Mouse (Mus musculus): Measurements from ENCODE around the gene Nck2. TPM values are rescaled to one million over a fixed set of nuclear protein-coding genes. Genes with fewer than 3 reads are reported as not detected.
A peak's percentile ranks its signal among the peaks of the same experiment; 100 is the strongest.

Nck2 gene
- polyA plus RNA-seq, 1 experiment from 2014 or later: 43.0 TPM

DNA sequence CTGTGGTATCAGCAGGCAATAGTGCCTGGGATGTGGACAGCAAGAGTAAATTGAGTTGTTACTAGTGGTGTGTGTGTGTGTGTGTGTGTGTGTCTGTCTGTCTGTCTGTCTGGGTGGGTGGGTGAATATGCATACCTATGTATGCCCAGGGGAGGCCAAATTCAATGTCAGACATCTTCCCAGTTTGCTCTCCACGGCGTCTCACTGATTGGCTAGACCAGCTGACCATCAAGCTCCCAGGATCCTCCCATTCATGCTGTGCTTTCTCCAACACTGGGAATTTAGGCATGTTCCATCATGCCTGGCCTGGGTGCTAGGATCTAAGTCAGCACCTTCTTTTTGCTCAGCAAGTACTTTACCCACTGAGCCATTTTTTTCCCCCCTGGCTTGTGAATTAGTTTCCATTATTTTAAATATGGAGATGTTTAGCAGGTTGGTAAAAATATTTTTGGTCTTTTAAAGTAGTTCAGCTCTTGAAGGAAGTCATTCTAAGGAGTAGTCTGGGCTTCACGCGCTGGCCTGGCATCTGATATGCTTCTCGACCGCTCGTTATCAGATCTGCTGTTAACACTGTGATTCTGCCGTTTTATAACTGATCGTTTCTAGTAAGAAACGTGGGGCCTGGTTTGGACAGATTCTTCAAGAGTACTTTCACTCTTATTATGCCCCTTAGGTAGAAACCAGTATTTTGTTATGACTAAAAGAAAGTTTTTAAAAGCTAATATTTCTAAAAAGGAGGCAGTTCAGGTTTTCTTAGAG, 26.2 kb downstream of the Nck2 start:
- no peak overlapping the region for H3K9ac ChIP-seq (ENCODE audit: low read depth, low read length)
- H3K27ac ChIP-seq: no peak overlapping the region
- H3K36me3 ChIP-seq (ENCODE audit: insufficient read depth, low read length): no peaks in the 10 kb centered on the region
- DNase-seq (ENCODE audit: low spot score): no peak
- H3K4me1 ChIP-seq (replicated peaks; ENCODE audit: insufficient read depth, low read length): peaks cover 45% of the 10 kb centered on the region
- no peak for TF ChIP-seq CTCF (IDR thresholded peaks at IDR 0.05; ENCODE audit: low read depth)
- no peaks in the 10 kb centered on the region for H3K9me3 ChIP-seq (replicated peaks; ENCODE audit: low read length)
- H3K27me3 ChIP-seq (ENCODE audit: insufficient read depth, low read length): no peaks in the 10 kb centered on the region
- ATAC-seq (replicated peaks; ENCODE audit: low FRiP score, low read depth): no peak
- 59% methylated on average over 10 of the region's 10 CpGs for WGBS
- H3K4me2 ChIP-seq (ENCODE audit: low read length): no peak overlapping the region
- H3K4me3 ChIP-seq (replicated peaks; ENCODE audit: low read depth, low read length): no peak overlapping the region

DNA sequence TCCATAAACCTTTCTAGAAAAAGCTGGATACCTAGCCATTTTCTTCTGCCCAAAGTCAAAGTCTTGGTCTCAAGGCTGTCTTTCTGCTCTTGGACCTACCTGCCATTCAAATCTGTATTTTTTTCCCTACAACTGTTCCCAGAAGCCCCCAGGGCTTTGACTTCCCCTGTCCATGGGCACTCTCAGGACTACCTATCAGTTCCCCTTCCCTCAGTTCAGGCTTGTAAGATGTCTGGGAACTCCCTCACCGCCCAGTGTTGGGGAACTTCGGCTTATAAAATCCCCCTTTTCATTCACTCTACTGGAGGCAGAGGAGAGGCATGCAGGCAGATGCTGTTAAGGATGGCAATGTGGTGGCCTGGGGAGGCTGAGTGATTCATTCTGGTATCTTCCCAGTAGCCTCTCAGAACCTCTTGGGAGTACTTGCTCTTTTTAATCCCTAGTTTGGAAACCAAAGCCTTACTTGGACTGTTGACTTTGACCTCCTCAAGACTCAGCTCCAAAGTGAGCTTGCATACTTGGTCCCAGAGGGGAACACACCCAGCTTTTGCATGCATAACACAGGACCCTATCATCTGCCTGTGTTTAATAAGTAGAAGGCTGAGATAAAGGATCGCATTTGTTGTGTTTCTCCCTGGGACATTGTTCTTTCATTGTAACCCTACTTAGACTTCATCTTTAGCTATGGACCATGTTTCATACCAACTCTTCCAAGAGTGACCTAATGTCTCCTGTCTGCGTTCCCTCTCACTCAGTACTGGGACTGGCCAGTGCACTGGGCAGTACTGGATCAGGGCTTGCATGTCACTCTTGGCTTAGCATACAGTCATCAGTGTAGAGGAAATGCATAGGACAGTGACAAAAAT, 27.0 kb downstream of the Nck2 start:
- DNase-seq (ENCODE audit: low spot score) (no peak), ATAC-seq (replicated peaks; ENCODE audit: low FRiP score, low read depth) (no peak)
- no peak overlapping the region for H3K4me2 ChIP-seq (ENCODE audit: low read length)
- WGBS: 86% methylated on average over 4 of the region's 4 CpGs
- TF ChIP-seq CTCF (IDR thresholded peaks at IDR 0.05; ENCODE audit: low read depth): no peak
- no peak overlapping the region for H3K27ac ChIP-seq
- peaks cover 45% of the 10 kb centered on the region for H3K4me1 ChIP-seq (replicated peaks; ENCODE audit: insufficient read depth, low read length)
- no peaks in the 10 kb centered on the region for H3K36me3 ChIP-seq (ENCODE audit: insufficient read depth, low read length)
- H3K4me3 ChIP-seq (replicated peaks; ENCODE audit: low read depth, low read length): no peak overlapping the region
- no peaks in the 10 kb centered on the region for H3K27me3 ChIP-seq (ENCODE audit: insufficient read depth, low read length)
- H3K9ac ChIP-seq (ENCODE audit: low read depth, low read length): no peak overlapping the region
- no peaks in the 10 kb centered on the region for H3K9me3 ChIP-seq (replicated peaks; ENCODE audit: low read length)

DNA sequence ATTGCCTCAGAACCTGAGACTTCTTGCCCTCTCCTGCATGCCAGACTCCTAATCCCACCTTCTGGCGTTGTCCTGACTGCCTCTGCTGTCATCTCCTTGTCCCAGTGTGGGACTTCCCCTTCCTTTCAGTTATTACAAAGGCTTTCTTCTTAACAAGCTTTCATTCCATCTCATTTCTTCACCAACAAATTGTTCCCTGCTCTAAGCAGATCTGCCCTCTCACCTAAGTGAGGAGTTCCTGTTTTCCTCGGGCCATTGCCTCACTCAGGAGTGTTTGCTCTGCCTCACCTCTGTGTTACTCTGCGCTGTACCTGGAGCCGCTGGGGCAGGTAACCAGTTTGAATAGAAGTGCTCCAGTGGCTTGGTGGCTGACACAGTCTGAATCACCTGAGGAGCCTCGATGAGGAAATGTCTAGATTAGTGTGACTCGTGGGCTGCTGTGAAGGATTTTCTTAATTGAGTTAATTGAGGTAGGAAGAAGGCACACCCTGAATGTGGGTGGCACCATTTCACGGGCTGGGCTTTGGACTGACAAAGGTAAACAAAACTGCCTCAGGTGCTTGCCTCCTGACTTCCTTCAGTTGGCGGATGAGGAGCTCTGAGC, 27.8 kb downstream of the Nck2 start:
- Histone ChIP-seq H3K4me2 (ENCODE audit: low read length) (no peak overlapping the region), H3K4me3 (replicated peaks; ENCODE audit: low read depth, low read length) (no peak overlapping the region), H3K9me3 (replicated peaks; ENCODE audit: low read length) (no peaks in the 10 kb centered on the region), H3K4me1 (replicated peaks; ENCODE audit: insufficient read depth, low read length) (peaks cover 39% of the 10 kb centered on the region), H3K36me3 (ENCODE audit: insufficient read depth, low read length) (no peaks in the 10 kb centered on the region), H3K27ac (no peak overlapping the region), H3K9ac (ENCODE audit: low read depth, low read length) (no peak overlapping the region), H3K27me3 (ENCODE audit: insufficient read depth, low read length) (no peaks in the 10 kb centered on the region)
- 58% methylated on average over 8 of the region's 8 CpGs for WGBS
- no peak for TF ChIP-seq CTCF (IDR thresholded peaks at IDR 0.05; ENCODE audit: low read depth)
- DNase-seq (ENCODE audit: low spot score): no peak
- no peak for ATAC-seq (replicated peaks; ENCODE audit: low FRiP score, low read depth)

DNA sequence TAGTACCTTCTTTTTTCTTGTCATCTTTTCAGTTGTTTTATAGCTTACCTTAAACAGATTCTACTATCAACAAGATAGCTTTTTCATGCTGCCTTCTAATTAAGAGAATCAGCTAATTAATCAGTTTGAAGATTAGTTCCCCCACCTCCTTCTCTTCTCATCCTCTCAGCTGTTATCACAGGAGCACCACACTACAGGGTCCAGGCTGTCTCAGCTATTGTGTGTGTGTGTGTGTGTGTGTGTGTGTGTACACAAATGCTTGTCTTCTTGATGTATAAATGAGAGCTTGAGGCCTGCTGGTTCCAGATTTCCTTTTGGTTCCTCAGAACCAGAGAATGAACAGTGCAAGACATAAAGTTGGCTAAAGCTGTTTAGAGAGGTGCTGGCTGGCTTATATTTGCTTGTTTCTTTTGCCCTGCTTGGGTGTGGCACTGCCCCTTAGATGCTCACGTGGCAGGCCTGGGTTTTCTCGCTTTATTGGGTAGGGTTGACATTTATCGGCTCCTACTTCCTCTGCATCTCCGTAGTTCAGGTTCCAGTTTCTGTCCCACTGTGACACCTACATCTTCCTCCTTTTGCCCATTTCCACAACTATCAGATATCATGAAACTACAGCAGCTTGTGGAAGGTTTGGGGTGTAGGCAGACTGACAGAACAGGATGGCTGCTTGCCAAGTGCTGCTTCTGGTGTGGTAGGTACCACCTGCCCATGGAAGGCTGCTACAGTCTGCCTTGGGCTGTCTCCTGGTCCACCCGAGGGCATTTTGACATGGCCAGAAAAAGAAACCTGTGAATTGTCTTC, 29.6 kb downstream of the Nck2 start:
- no peaks in the 10 kb centered on the region for H3K36me3 ChIP-seq (ENCODE audit: insufficient read depth, low read length)
- no peak for DNase-seq (ENCODE audit: low spot score)
- H3K4me2 ChIP-seq (ENCODE audit: low read length): no peak overlapping the region
- H3K27me3 ChIP-seq (ENCODE audit: insufficient read depth, low read length): no peaks in the 10 kb centered on the region
- no peaks in the 10 kb centered on the region for H3K9me3 ChIP-seq (replicated peaks; ENCODE audit: low read length)
- H3K4me3 ChIP-seq (replicated peaks; ENCODE audit: low read depth, low read length): no peak overlapping the region
- no peak overlapping the region for H3K9ac ChIP-seq (ENCODE audit: low read depth, low read length)
- ATAC-seq (replicated peaks; ENCODE audit: low FRiP score, low read depth): 0 out of 2 replicates have a peak, but pooled peaks have one; percentile 7
- H3K27ac ChIP-seq: peak overlapping the region; percentile 71; the same call in 1 of the 2 replicates
- H3K4me1 ChIP-seq (replicated peaks; ENCODE audit: insufficient read depth, low read length): peaks cover 23% of the 10 kb centered on the region
- WGBS: 48% methylated on average over 5 of the region's 5 CpGs
- no peak for TF ChIP-seq CTCF (IDR thresholded peaks at IDR 0.05; ENCODE audit: low read depth)

DNA sequence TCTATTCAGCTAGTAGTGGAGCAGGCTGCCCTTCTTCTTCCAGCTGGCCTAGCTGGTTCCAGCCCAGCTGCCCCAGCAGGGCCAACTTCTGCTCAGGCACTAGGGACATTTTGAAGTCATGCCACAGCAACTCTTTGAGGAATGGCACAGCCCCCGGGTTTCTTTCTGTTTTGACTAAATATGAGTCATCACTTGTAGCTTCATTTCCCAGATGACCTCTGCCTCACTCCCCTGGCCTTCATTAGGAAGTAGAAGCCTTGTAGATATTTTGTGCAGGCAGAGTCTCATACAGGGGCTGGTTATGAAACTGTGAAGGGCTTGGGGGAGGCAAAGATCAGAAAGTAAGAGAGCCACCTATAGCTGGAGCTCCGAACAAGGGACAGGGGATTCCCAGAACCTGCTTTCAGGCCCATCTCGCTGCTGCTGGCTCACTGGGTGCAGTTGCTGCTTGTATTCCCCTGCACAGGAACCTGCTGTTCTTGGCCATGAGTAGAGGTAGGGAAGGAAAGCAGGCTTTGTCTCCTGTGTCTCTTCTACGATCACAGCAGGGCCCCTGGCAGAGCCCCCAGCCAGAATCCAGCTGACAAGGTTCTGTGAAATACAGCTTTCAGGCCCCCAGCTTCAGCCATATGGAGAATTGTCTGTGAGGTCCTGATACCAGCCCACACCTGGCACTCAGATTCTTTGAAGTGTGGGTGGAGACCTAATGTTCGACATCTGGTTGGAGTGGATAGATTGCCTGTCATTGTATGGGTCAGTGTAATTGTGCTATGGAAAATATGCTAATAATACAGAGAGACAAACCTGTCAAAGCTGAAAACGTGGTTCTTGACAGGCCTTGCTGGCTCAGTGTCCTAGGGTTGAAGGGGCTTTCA, 30.4 kb downstream of the Nck2 start:
- no peak overlapping the region for H3K9ac ChIP-seq (ENCODE audit: low read depth, low read length)

More for the DNA sequence above, 30.4 kb downstream of the Nck2 start:
- H3K4me3 ChIP-seq (replicated peaks; ENCODE audit: low read depth, low read length): no peak overlapping the region
- H3K27me3 ChIP-seq (ENCODE audit: insufficient read depth, low read length): no peaks in the 10 kb centered on the region
- ATAC-seq (replicated peaks; ENCODE audit: low FRiP score, low read depth): peak; percentile 36; the same call in 1 of the 2 replicates
- H3K9me3 ChIP-seq (replicated peaks; ENCODE audit: low read length): no peaks in the 10 kb centered on the region
- WGBS: 49% methylated on average over 6 of the region's 6 CpGs
- H3K4me2 ChIP-seq (ENCODE audit: low read length): no peak overlapping the region
- peaks cover 23% of the 10 kb centered on the region for H3K4me1 ChIP-seq (replicated peaks; ENCODE audit: insufficient read depth, low read length)
- TF ChIP-seq CTCF (IDR thresholded peaks at IDR 0.05; ENCODE audit: low read depth): no peak
- peak overlapping the region; percentile 71 for H3K27ac ChIP-seq
- H3K36me3 ChIP-seq (ENCODE audit: insufficient read depth, low read length): no peaks in the 10 kb centered on the region
- peak; percentile 40 for DNase-seq (ENCODE audit: low spot score)

All from kidney, postnatal 0 days (tissue).